Mouse (Mus musculus): Measurements from ENCODE around the gene Sgca. TPM values are rescaled to one million over a fixed set of nuclear protein-coding genes. Genes with fewer than 3 reads are reported as not detected.
"Not testable (repeated sequence)": the region's sequence is repeated elsewhere in the genome, so short reads cannot be mapped to it uniquely, and the experiment has no call there.

The Sgca gene
- polyA plus RNA-seq, 1 experiment = 0.25 TPM

GRCm38 (mm10) chr11:94979462-94980179, 3.5 kb upstream of the Sgca start:
- no peak for DNase-seq (ENCODE audit: low read depth)

DNA sequence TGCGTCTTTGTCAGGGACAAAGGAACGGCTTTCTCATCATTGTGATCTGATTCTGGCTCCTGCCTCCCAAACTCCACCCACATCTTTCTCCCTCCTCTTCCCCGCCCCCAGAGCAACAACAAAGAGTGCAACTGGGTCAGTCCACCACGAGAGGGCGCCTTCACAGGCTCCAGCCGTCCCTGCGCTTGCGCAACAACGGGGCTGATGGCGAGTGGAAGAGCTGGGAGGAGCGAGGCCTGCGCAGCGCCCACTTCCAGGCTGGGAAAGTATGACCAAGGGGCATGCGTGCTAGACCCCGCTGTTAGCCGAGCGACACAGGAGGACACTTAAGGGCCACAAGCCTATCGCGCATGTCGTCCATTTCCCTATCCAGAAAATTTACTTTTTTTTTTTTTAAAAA, 2.8 kb upstream of the Sgca start:
- TF ChIP-seq CTCF (IDR thresholded peaks at IDR 0.05; ENCODE audit: borderline replicate concordance, extremely low read depth, insufficient read depth, insufficient read length) (peak; percentile 99), POLR2A (IDR thresholded peaks at IDR 0.05; ENCODE audit: borderline replicate concordance, extremely low read depth, insufficient read depth, insufficient read length, poor library complexity, severe bottlenecking) (peak; percentile 37; the same call in 1 of the 2 replicates)
- peak; percentile 99 for DNase-seq (ENCODE audit: low read depth)

More at GRCm38 (mm10) chr11:94979462-94980179, 3.5 kb upstream of the Sgca start:
- TF ChIP-seq CTCF (IDR thresholded peaks at IDR 0.05; ENCODE audit: borderline replicate concordance, extremely low read depth, insufficient read depth, insufficient read length) = no peak
- TF ChIP-seq POLR2A (IDR thresholded peaks at IDR 0.05; ENCODE audit: borderline replicate concordance, extremely low read depth, insufficient read depth, insufficient read length, poor library complexity, severe bottlenecking) = no peak

GRCm38 (mm10) chr11:94978178-94978915, 2.2 kb upstream of the Sgca start:
- TF ChIP-seq POLR2A (IDR thresholded peaks at IDR 0.05; ENCODE audit: borderline replicate concordance, extremely low read depth, insufficient read depth, insufficient read length, poor library complexity, severe bottlenecking) (no peak), CTCF (IDR thresholded peaks at IDR 0.05; ENCODE audit: borderline replicate concordance, extremely low read depth, insufficient read depth, insufficient read length) (no peak)
- DNase-seq (ENCODE audit: low read depth) = peak; percentile 62

DNA sequence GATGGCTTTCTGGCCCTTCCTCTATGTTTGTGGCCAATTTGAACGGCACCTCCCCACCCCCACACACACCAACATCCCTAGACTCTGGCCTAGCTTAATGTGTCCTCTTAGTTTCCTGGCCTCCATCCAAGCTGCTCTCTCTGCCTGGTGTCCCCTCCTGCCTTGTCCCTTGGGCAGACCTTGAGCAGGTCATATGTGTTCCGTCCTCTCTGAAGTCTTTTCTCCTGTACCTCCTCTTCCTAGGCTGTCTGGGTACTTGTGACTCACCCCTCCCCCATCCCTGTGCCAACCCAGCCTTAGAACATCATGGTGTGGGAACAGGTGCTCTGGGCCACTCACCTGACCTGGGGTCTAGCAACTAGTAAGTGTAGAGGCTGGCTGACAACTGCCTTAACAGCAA, 1.2 kb downstream of the Sgca start:
- no peak for TF ChIP-seq POLR2A (IDR thresholded peaks at IDR 0.05; ENCODE audit: borderline replicate concordance, extremely low read depth, insufficient read depth, insufficient read length, poor library complexity, severe bottlenecking)
- no peak for TF ChIP-seq CTCF (IDR thresholded peaks at IDR 0.05; ENCODE audit: borderline replicate concordance, extremely low read depth, insufficient read depth, insufficient read length)

DNA sequence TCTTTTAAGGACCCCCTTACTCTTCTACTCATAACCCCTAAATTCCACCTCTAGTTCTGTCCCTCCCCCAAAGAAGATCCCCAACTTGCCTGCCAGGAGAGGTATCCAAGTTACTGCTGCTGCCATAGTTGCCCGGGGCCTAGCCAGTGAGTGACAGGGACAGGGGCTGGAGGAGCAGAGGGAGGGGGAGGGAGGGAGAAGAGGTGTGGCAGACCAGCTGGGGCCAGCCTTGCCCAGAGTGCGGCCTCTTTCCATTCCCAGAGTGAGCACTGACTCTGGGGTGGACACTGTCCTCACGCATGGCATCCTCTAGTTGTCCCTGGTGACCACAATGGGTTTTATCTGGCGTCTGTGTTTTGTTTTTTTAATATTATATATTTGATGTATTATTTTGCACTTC, 2.8 kb downstream of the Sgca start:
- no peak for DNase-seq (ENCODE audit: low read depth)
- TF ChIP-seq POLR2A (IDR thresholded peaks at IDR 0.05; ENCODE audit: borderline replicate concordance, extremely low read depth, insufficient read depth, insufficient read length, poor library complexity, severe bottlenecking) = no peak
- no peak for TF ChIP-seq CTCF (IDR thresholded peaks at IDR 0.05; ENCODE audit: borderline replicate concordance, extremely low read depth, insufficient read depth, insufficient read length)

More for the DNA sequence above, 1.2 kb downstream of the Sgca start:
- no peak for DNase-seq (ENCODE audit: low read depth)

DNA sequence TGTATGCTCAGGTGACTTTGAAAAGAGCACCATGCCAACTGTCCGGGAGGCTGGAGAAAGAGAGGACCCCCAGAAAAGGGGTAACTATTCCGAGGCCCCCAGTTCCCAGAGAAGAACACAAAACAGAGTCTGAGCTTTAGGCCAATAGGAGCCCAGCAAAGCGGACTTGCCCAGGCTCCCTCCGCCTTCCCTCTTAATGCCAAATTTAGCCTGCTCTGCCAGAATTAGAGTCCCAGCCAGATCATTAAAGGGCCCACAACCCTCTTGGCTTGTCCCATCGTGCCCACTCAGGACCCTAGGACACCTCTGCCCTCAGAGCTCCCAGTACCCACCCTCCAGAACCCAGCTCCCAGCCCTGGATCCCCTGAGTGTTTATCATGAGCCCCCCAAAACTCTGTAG, 3.2 kb downstream of the Sgca start:
- TF ChIP-seq CTCF (IDR thresholded peaks at IDR 0.05; ENCODE audit: borderline replicate concordance, extremely low read depth, insufficient read depth, insufficient read length) = no peak
- TF ChIP-seq POLR2A (IDR thresholded peaks at IDR 0.05; ENCODE audit: borderline replicate concordance, extremely low read depth, insufficient read depth, insufficient read length, poor library complexity, severe bottlenecking) = no peak
- no peak for DNase-seq (ENCODE audit: low read depth)

GRCm38 (mm10) chr11:94971895-94972615, 4.1 kb downstream of the Sgca start:
- no peak for DNase-seq (ENCODE audit: low read depth)
- TF ChIP-seq POLR2A (IDR thresholded peaks at IDR 0.05; ENCODE audit: borderline replicate concordance, extremely low read depth, insufficient read depth, insufficient read length, poor library complexity, severe bottlenecking) = no peak
- no peak for TF ChIP-seq CTCF (IDR thresholded peaks at IDR 0.05; ENCODE audit: borderline replicate concordance, extremely low read depth, insufficient read depth, insufficient read length)

GRCm38 (mm10) chr11:94970210-94970943, 5.8 kb downstream of the Sgca start:
- peak; percentile 67; the same call in 1 of the 2 replicates for TF ChIP-seq CTCF (IDR thresholded peaks at IDR 0.05; ENCODE audit: borderline replicate concordance, extremely low read depth, insufficient read depth, insufficient read length)
- no peak for TF ChIP-seq POLR2A (IDR thresholded peaks at IDR 0.05; ENCODE audit: borderline replicate concordance, extremely low read depth, insufficient read depth, insufficient read length, poor library complexity, severe bottlenecking)
- peak; percentile 85 for DNase-seq (ENCODE audit: low read depth)

GRCm38 (mm10) chr11:94969709-94970108, 6.4 kb downstream of the Sgca start:
- DNase-seq (ENCODE audit: low read depth) = not testable (repeated sequence)

GRCm38 (mm10) chr11:94968187-94968586, 7.9 kb downstream of the Sgca start:
- no peak for DNase-seq (ENCODE audit: low read depth)
- no peak for TF ChIP-seq CTCF (IDR thresholded peaks at IDR 0.05; ENCODE audit: borderline replicate concordance, extremely low read depth, insufficient read depth, insufficient read length)
- no peak for TF ChIP-seq POLR2A (IDR thresholded peaks at IDR 0.05; ENCODE audit: borderline replicate concordance, extremely low read depth, insufficient read depth, insufficient read length, poor library complexity, severe bottlenecking)

DNA sequence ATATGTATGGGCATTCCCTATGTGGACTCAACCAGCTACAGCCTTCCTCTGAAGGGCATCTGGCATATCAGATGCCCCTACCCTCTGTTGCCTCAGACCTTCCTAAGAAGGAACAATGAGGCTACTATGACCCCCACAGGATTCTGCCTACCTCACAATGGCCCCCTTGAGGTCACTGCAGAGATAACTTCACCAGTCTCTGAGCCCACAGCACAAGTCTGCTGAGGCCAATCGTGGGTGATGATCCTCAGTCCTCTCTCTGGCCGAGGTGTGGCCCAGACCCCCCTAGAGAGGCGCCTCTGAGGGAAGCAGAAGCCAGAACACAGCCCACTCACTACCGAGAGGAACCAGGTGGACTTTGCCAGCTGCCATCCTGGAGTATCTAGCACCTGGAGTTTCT, 8.7 kb downstream of the Sgca start, which contains the start of gene Hils1:
Hils1 (plus strand) TSS at position 175 of the 400 bp plus-strand sequence.
- DNase-seq (ENCODE audit: low read depth) = no peak

More for the DNA sequence above, 8.7 kb downstream of the Sgca start, which contains the start of gene Hils1:
- TF ChIP-seq POLR2A (IDR thresholded peaks at IDR 0.05; ENCODE audit: borderline replicate concordance, extremely low read depth, insufficient read depth, insufficient read length, poor library complexity, severe bottlenecking) = no peak
- peak; percentile 4; the same call in 1 of the 2 replicates for TF ChIP-seq CTCF (IDR thresholded peaks at IDR 0.05; ENCODE audit: borderline replicate concordance, extremely low read depth, insufficient read depth, insufficient read length)

Measured in brain, embryonic 14.5 days (tissue).